Comparison of ENCODE assay signal across 15 mouse cellular contexts in genomic region chr1:72936681-72937465, GRCm38 (mm10).
A peak's percentile ranks its signal among the peaks of the same experiment; 100 is the strongest.
DNase-seq lines count a peak whose midpoint lies in the region; ATAC-seq lines count a peak whose summit lies in the region.
"Had no signal": no experiment of that assay in that cellular context is flagged by ENCODE, and none has a peak within 500 bp of the region (broad histone marks: within the 10 kb centered on the region; RNA-seq: fewer than 3 reads in every experiment).

No protein-coding gene starts in this region.

- H3K9me3 ChIP-seq in forebrain, embryonic 16.5 days (ENCODE audit: control insufficient read depth, low read length): no peaks in the 10 kb centered on the region
- H3K9me3 ChIP-seq: hindbrain, embryonic 13.5 days; liver, embryonic 13.5 days; midbrain, embryonic 13.5 days; neural tube, embryonic 12.5 days had no signal

- no peak for ATAC-seq in forebrain, embryonic 16.5 days
- ATAC-seq: midbrain, embryonic 13.5 days had no signal

- no peaks in the 10 kb centered on the region for H3K27me3 ChIP-seq in forebrain, embryonic 16.5 days (replicated peaks; ENCODE audit: control insufficient read depth, insufficient read depth, low read length)
- H3K27me3 ChIP-seq: hindbrain, embryonic 13.5 days; liver, embryonic 13.5 days; midbrain, embryonic 13.5 days; neural tube, embryonic 12.5 days had no signal

- DNase-seq in heart, adult 11 months: peak; percentile 96
- no peak for DNase-seq in heart, postnatal 25 days (ENCODE audit: low spot score)
- DNase-seq in right cerebral cortex, postnatal 10 days (ENCODE audit: low spot score in 2 of 2): peak; percentile 51 to 52
- no peak for DNase-seq in right cerebral cortex, postnatal 36 days (ENCODE audit: low spot score in 2 of 2)
- DNase-seq in heart, postnatal 10 days: peak; percentile 54 to 57
- DNase-seq in retina, embryonic 14.5 days (ENCODE audit: low spot score): no peak
- DNase-seq: left cerebral cortex, postnatal 4 days; liver, embryonic 13.5 days; retina, postnatal 1 day; thymus, postnatal 14 days had no signal

- intact Hi-C loops in heart, postnatal 25 days (cut with DNase I): loop anchor here (5.0 kb wide), 1 partner anchor 175 kb away; no protein-coding TSS in a partner anchor
- intact Hi-C loops in heart, postnatal 10 days (cut with DNase I): no loop called here

- H3K9ac ChIP-seq in forebrain, embryonic 16.5 days (replicated peaks; ENCODE audit: low read depth, low read length): no peak overlapping the region
- H3K9ac ChIP-seq: hindbrain, embryonic 13.5 days; liver, embryonic 13.5 days; midbrain, embryonic 13.5 days; neural tube, embryonic 12.5 days had no signal

- no peak overlapping the region for H3K27ac ChIP-seq in forebrain, embryonic 16.5 days (ENCODE audit: low read length)
- H3K27ac ChIP-seq: hindbrain, embryonic 13.5 days; liver, embryonic 13.5 days; midbrain, embryonic 13.5 days; neural tube, embryonic 12.5 days had no signal

- H3K36me3 ChIP-seq in forebrain, embryonic 16.5 days (ENCODE audit: control insufficient read depth, insufficient read depth): no peaks in the 10 kb centered on the region
- H3K36me3 ChIP-seq: hindbrain, embryonic 13.5 days; liver, embryonic 13.5 days; midbrain, embryonic 13.5 days; neural tube, embryonic 12.5 days had no signal

- no peak overlapping the region for H3K4me2 ChIP-seq in forebrain, embryonic 16.5 days (ENCODE audit: low read length)
- H3K4me2 ChIP-seq: hindbrain, embryonic 13.5 days; liver, embryonic 13.5 days; midbrain, embryonic 13.5 days; neural tube, embryonic 12.5 days had no signal

- H3K4me1 ChIP-seq in forebrain, embryonic 16.5 days (replicated peaks; ENCODE audit: control insufficient read depth, insufficient read depth, low read length): no peaks in the 10 kb centered on the region
- H3K4me1 ChIP-seq: hindbrain, embryonic 13.5 days; liver, embryonic 13.5 days; midbrain, embryonic 13.5 days; neural tube, embryonic 12.5 days had no signal

- WGBS in forebrain, embryonic 16.5 days: 80% methylated on average over 5 of the region's 5 CpGs

- no peak overlapping the region for H3K4me3 ChIP-seq in forebrain, embryonic 16.5 days (replicated peaks; ENCODE audit: low read length)
- H3K4me3 ChIP-seq: erythroblast, embryonic 14.5 days; hindbrain, embryonic 13.5 days; liver, embryonic 13.5 days; midbrain, embryonic 13.5 days; neural tube, embryonic 12.5 days had no signal

Comparison
In these comparisons a context has a peak if more than half of its experiments do, and no peak if none do; other contexts are left out.
1. DNase-seq: peak in heart, adult 11 months (single experiment), right cerebral cortex, postnatal 10 days (2 of 2) and heart, postnatal 10 days (2 of 2); none in heart, postnatal 25 days (single experiment), right cerebral cortex, postnatal 36 days (0 of 2) and retina, embryonic 14.5 days (single experiment).